Mouse (Mus musculus): ENCODE measurements around the gene Poldip3.
A peak's percentile ranks its signal among the peaks of the same experiment; 100 is the strongest.

The Poldip3 gene

GRCm38 (mm10) chr15:83149196-83150072, at the start of gene Poldip3:
Gene Poldip3, minus strand, starts transcription at chr15:83149384.
- DNase-seq (ENCODE audit: low spot score in 2 of 2) = peak; percentile 98 to 99

GRCm38 (mm10) chr15:83193413-83193812, 44.2 kb upstream of the Poldip3 start:
- no peak for DNase-seq (ENCODE audit: low spot score in 2 of 2)

- no peak for DNase-seq (ENCODE audit: low spot score in 2 of 2)
Measured at GRCm38 (mm10) chr15:83182351-83182750, 33.2 kb upstream of the Poldip3 start.

- DNase-seq (ENCODE audit: low spot score in 2 of 2) = peak in 1 of 2 experiments; percentile 18
Measured at GRCm38 (mm10) chr15:83181800-83182330, 32.7 kb upstream of the Poldip3 start.

- no peak for DNase-seq (ENCODE audit: low spot score in 2 of 2)
Measured at GRCm38 (mm10) chr15:83180004-83180403, 30.8 kb upstream of the Poldip3 start.

GRCm38 (mm10) chr15:83176653-83177052, 27.5 kb upstream of the Poldip3 start:
- DNase-seq (ENCODE audit: low spot score in 2 of 2) = peak in 1 of 2 experiments; percentile 18

GRCm38 (mm10) chr15:83173914-83174884, 25.0 kb upstream of the Poldip3 start:
- peak in 1 of 2 experiments; percentile 19 for DNase-seq (ENCODE audit: low spot score in 2 of 2)

GRCm38 (mm10) chr15:83172492-83173429, 23.6 kb upstream of the Poldip3 start, which contains the start of gene Cyb5r3:
Gene Cyb5r3, minus strand, starts transcription at chr15:83172592.
- DNase-seq (ENCODE audit: low spot score in 2 of 2) = peak in 1 of 2 experiments; percentile 17

GRCm38 (mm10) chr15:83171712-83172481, 22.7 kb upstream of the Poldip3 start:
- peak; percentile 98 for DNase-seq (ENCODE audit: low spot score in 2 of 2)

- peak in 1 of 2 experiments; percentile 36 for DNase-seq (ENCODE audit: low spot score in 2 of 2)
Measured at GRCm38 (mm10) chr15:83170956-83171659, 21.9 kb upstream of the Poldip3 start.

GRCm38 (mm10) chr15:83169772-83170722, 20.9 kb upstream of the Poldip3 start:
- DNase-seq (ENCODE audit: low spot score in 2 of 2) = peak in 1 of 2 experiments; percentile 24

- DNase-seq (ENCODE audit: low spot score in 2 of 2) = peak in 1 of 2 experiments; percentile 21
Measured at GRCm38 (mm10) chr15:83168875-83169771, 19.9 kb upstream of the Poldip3 start.

- peak in 1 of 2 experiments; percentile 18 for DNase-seq (ENCODE audit: low spot score in 2 of 2)
Measured at GRCm38 (mm10) chr15:83168311-83168710, 19.1 kb upstream of the Poldip3 start.

GRCm38 (mm10) chr15:83167550-83168065, 18.4 kb upstream of the Poldip3 start:
- peak in 1 of 2 experiments; percentile 17 for DNase-seq (ENCODE audit: low spot score in 2 of 2)

- DNase-seq (ENCODE audit: low spot score in 2 of 2) = no peak
Measured at GRCm38 (mm10) chr15:83167126-83167525, 17.9 kb upstream of the Poldip3 start.

- DNase-seq (ENCODE audit: low spot score in 2 of 2) = peak; percentile 56 to 61
Measured at GRCm38 (mm10) chr15:83166642-83167041, 17.5 kb upstream of the Poldip3 start.

Measured in right cerebral cortex, postnatal 10 days (tissue).